In genomic region chr1:58772084-58772483, GRCm38 (mm10) we compare ENCODE assay signal across 12 mouse cellular contexts.
"Had no signal": no experiment of that assay in that cellular context is flagged by ENCODE, and none has a peak within 500 bp of the region (broad histone marks: within the 10 kb centered on the region; RNA-seq: fewer than 3 reads in every experiment).

No protein-coding gene starts in this region.

- H3K27me3 ChIP-seq: limb, embryonic 15.5 days; liver, embryonic 12.5 days; midbrain, embryonic 15.5 days; neural tube, embryonic 13.5 days had no signal

- H3K27ac ChIP-seq: limb, embryonic 15.5 days; liver, embryonic 12.5 days; midbrain, embryonic 10.5 days; midbrain, embryonic 15.5 days; neural tube, embryonic 13.5 days had no signal

- H3K9ac ChIP-seq: limb, embryonic 15.5 days; liver, embryonic 12.5 days; lung, embryonic 14.5 days; midbrain, embryonic 15.5 days; neural tube, embryonic 13.5 days had no signal

- H3K4me2 ChIP-seq: limb, embryonic 15.5 days; liver, embryonic 12.5 days; lung, embryonic 14.5 days; midbrain, embryonic 15.5 days; neural tube, embryonic 13.5 days had no signal

- ATAC-seq: liver, embryonic 12.5 days; midbrain, embryonic 15.5 days had no signal

- H3K4me3 ChIP-seq: limb, embryonic 15.5 days; liver, embryonic 12.5 days; midbrain, embryonic 10.5 days; midbrain, embryonic 15.5 days; neural tube, embryonic 13.5 days had no signal

- DNase-seq: kidney, adult 18-20 months; kidney, postnatal 25 days; lung, embryonic 14.5 days; lung, postnatal 4 days; right cerebral cortex, adult 18-20 months; right cerebral cortex, postnatal 25 days; thymus, postnatal 36 days had no signal

- H3K36me3 ChIP-seq: limb, embryonic 15.5 days; liver, embryonic 12.5 days; midbrain, embryonic 10.5 days; midbrain, embryonic 15.5 days; neural tube, embryonic 13.5 days had no signal

- H3K9me3 ChIP-seq: limb, embryonic 15.5 days; liver, embryonic 12.5 days; midbrain, embryonic 10.5 days; midbrain, embryonic 15.5 days; neural tube, embryonic 13.5 days had no signal

- H3K4me1 ChIP-seq: limb, embryonic 15.5 days; midbrain, embryonic 10.5 days; midbrain, embryonic 15.5 days; neural tube, embryonic 13.5 days had no signal
